Mouse (Mus musculus): ENCODE results near the gene Grik3. TPM values are rescaled to one million over a fixed set of nuclear protein-coding genes. Genes with fewer than 3 reads are reported as not detected.

Gene Grik3
- polyA plus RNA-seq, 1 experiment, result 0.09 TPM

DNA sequence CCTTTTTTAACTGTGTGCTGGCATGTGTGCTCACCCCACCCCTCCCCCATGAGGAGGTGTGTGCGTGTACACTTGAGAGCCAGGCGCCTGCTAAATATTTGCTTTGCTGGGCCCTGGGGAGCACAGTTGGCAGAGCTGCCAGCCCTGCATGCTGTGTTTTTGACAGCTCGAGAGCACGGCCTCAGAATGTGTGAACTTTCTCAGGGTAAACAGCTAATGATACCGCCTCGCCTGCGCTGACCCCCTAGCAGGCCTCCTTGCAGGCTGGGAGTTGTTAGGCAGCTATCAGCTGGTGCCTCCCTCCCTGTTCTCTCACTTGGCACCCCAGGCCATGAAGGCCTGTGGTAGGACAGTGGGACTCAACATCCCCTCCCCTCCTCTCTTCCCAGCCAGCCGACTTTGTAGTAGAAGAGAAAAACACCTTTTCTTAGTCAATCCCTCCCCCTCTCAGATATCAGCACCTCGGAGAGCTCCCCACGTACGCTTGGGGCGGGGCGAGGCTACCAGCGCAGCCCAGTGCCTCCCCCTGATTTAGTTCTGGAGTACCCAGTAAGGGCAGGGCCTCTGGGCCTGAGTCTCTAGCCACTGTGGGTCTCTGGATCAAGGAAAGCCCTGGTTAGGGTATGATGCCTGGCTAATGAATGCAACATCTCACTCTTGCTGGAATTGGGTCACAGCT is 99.9 kb downstream of the Grik3 start:
- H3K27me3 ChIP-seq (replicated peaks; ENCODE audit: control insufficient read depth, insufficient read depth, low read length), result no peaks in the 10 kb centered on the region
- 6% methylated on average over 14 of the region's 14 CpGs for WGBS
- H3K27ac ChIP-seq (ENCODE audit: insufficient read depth, low read depth, low read length), result no peak overlapping the region
- TF ChIP-seq CTCF (conservative IDR thresholded peaks at IDR 0.05; ENCODE audit: insufficient read depth, insufficient read length, low read depth, low read length) (no peak), POLR2A (IDR thresholded peaks at IDR 0.05; ENCODE audit: low read depth, low read length) (no peak)
- no peak for DNase-seq
- no peaks in the 10 kb centered on the region for H3K4me1 ChIP-seq (ENCODE audit: control insufficient read depth, insufficient read depth, low read length)
- no peaks in the 10 kb centered on the region for H3K36me3 ChIP-seq (ENCODE audit: control insufficient read depth, insufficient read depth, low read length)
- no peak overlapping the region for H3K4me3 ChIP-seq (ENCODE audit: insufficient read depth, low read depth, low read length)

DNA sequence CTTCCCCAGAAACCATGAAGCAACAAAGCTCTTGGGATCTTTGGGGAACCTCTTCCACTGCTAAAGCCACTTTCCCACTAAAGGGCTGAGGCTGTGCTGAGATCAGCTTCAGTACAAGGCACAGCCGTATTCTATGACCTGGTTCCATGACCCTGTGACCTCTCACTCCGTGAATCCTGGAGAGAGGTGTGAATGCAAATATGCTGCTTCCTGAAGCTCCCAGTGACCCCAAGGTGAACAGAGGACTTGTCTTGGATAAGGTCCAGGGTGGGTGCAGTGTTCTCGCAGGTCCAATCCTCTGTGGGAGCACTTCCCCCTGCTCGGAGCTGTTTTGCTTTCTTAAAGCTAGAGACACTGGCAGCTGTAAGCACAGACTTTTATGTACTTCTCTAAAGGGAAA is 102.2 kb downstream of the Grik3 start:
- no peak for DNase-seq
- Histone ChIP-seq H3K36me3 (ENCODE audit: control insufficient read depth, insufficient read depth, low read length) (no peaks in the 10 kb centered on the region), H3K27ac (ENCODE audit: insufficient read depth, low read depth, low read length) (no peak overlapping the region), H3K4me3 (ENCODE audit: insufficient read depth, low read depth, low read length) (no peak overlapping the region), H3K4me1 (ENCODE audit: control insufficient read depth, insufficient read depth, low read length) (no peaks in the 10 kb centered on the region), H3K27me3 (replicated peaks; ENCODE audit: control insufficient read depth, insufficient read depth, low read length) (no peaks in the 10 kb centered on the region)
- TF ChIP-seq POLR2A (IDR thresholded peaks at IDR 0.05; ENCODE audit: low read depth, low read length) (no peak), CTCF (conservative IDR thresholded peaks at IDR 0.05; ENCODE audit: insufficient read depth, insufficient read length, low read depth, low read length) (no peak)
- WGBS, result 12% methylated on average over 4 of the region's 4 CpGs

DNA sequence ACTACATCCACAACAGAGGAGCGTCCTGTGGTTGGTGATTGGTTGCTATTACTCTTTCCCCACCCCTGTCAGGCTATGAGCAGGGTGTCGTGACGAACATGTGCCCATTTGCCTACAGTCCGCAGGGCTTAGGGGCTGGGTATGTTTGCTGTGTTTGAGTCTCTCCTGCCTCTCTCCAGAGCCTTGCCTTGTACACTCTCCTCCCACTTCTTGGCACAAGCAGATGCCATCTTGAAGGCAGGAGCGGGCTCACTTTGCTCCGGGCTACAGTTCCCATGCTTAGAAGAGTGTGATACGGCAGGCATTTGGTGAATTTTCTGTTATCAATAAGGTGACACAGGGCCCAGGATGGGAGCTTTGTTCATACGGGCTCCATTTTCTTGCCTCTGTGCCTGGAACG is 104.5 kb downstream of the Grik3 start:
- Histone ChIP-seq H3K36me3 (ENCODE audit: control insufficient read depth, insufficient read depth, low read length) (no peaks in the 10 kb centered on the region), H3K27ac (ENCODE audit: insufficient read depth, low read depth, low read length) (no peak overlapping the region), H3K27me3 (replicated peaks; ENCODE audit: control insufficient read depth, insufficient read depth, low read length) (no peaks in the 10 kb centered on the region), H3K4me3 (ENCODE audit: insufficient read depth, low read depth, low read length) (no peak overlapping the region), H3K4me1 (ENCODE audit: control insufficient read depth, insufficient read depth, low read length) (no peaks in the 10 kb centered on the region)
- TF ChIP-seq POLR2A (IDR thresholded peaks at IDR 0.05; ENCODE audit: low read depth, low read length), result no peak
- no peak for TF ChIP-seq CTCF (conservative IDR thresholded peaks at IDR 0.05; ENCODE audit: insufficient read depth, insufficient read length, low read depth, low read length)
- no peak for DNase-seq
- WGBS, result 76% methylated on average over 9 of the region's 9 CpGs

DNA sequence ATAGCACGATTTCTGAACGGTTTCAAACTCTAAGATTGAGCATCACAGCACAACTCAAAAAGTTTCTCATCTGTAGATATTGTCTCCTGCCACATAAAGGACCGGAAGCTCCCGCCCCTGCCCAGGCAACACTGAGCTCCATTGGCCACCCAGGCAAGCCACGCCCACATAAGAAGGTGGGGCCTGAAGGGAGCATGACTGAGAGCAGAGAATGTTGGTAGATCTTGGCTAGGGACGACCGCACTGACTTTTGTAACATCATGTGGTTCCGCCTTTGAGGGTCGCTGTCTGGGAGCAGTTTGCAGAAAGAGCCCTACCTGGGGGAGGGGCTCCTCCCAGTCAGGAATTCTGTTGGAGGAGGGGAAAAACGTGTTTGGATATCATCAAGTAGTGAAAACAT is 108.2 kb downstream of the Grik3 start:
- H3K36me3 ChIP-seq (ENCODE audit: control insufficient read depth, insufficient read depth, low read length), result no peaks in the 10 kb centered on the region
- WGBS, result 47% methylated on average over 10 of the region's 10 CpGs
- H3K27ac ChIP-seq (ENCODE audit: insufficient read depth, low read depth, low read length), result no peak overlapping the region
- TF ChIP-seq CTCF (conservative IDR thresholded peaks at IDR 0.05; ENCODE audit: insufficient read depth, insufficient read length, low read depth, low read length) (no peak), POLR2A (IDR thresholded peaks at IDR 0.05; ENCODE audit: low read depth, low read length) (no peak)
- DNase-seq, result no peak
- no peaks in the 10 kb centered on the region for H3K4me1 ChIP-seq (ENCODE audit: control insufficient read depth, insufficient read depth, low read length)
- no peak overlapping the region for H3K4me3 ChIP-seq (ENCODE audit: insufficient read depth, low read depth, low read length)
- no peaks in the 10 kb centered on the region for H3K27me3 ChIP-seq (replicated peaks; ENCODE audit: control insufficient read depth, insufficient read depth, low read length)

DNA sequence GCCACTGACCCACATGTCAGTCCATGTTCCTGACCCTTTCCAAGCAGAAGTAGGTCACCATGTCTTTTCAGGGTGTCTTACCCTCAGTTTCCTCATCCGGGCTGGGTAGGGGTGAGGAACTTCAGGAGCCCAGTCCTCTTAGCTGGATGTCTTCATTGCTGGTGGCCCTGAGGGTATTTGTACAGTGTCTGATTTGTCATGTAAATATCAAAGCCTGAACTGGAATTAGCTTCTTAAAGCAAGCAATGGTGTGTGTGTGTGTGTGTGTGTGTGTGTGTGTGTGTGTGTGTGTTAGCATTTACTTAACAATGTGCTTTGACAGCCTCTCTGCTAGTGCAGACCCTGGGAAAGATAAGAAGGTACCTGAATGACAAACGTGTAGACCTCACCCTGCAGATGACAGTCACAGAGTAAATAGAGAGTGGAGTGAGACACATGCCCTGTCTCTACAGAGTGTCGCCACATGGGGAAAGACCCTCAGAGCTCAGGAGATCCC is 109.1 kb downstream of the Grik3 start:
- H3K4me1 ChIP-seq (ENCODE audit: control insufficient read depth, insufficient read depth, low read length), result no peaks in the 10 kb centered on the region
- DNase-seq, result no peak
- TF ChIP-seq CTCF (conservative IDR thresholded peaks at IDR 0.05; ENCODE audit: insufficient read depth, insufficient read length, low read depth, low read length), result no peak
- no peak for TF ChIP-seq POLR2A (IDR thresholded peaks at IDR 0.05; ENCODE audit: low read depth, low read length)
- no peak overlapping the region for H3K27ac ChIP-seq (ENCODE audit: insufficient read depth, low read depth, low read length)
- H3K27me3 ChIP-seq (replicated peaks; ENCODE audit: control insufficient read depth, insufficient read depth, low read length), result no peaks in the 10 kb centered on the region
- no peak overlapping the region for H3K4me3 ChIP-seq (ENCODE audit: insufficient read depth, low read depth, low read length)
- no peaks in the 10 kb centered on the region for H3K36me3 ChIP-seq (ENCODE audit: control insufficient read depth, insufficient read depth, low read length)
- 65% methylated on average over 3 of the region's 3 CpGs for WGBS

DNA sequence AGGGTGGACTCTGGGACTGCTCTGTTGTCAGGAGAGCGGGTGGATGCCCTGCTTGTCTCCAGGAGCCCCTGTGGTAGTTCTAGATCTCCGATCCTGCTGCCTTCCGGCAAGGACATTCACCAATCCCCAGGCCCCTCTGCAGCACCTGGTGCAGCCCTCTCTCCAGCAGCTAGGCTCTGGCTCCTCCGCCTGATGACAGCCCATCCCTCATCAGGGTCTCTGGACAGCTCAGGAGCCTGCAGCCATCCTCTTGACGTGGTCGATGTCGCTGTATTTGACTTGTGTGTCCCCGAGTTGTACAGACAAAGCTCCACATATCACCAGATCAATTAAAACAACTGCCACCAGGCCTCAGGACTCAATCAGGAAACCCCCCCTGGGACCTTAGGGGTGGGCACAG is 110.1 kb downstream of the Grik3 start:
- no peaks in the 10 kb centered on the region for H3K36me3 ChIP-seq (ENCODE audit: control insufficient read depth, insufficient read depth, low read length)
- H3K4me1 ChIP-seq (ENCODE audit: control insufficient read depth, insufficient read depth, low read length), result no peaks in the 10 kb centered on the region
- H3K27ac ChIP-seq (ENCODE audit: insufficient read depth, low read depth, low read length), result no peak overlapping the region
- no peak overlapping the region for H3K4me3 ChIP-seq (ENCODE audit: insufficient read depth, low read depth, low read length)
- no peak for TF ChIP-seq CTCF (conservative IDR thresholded peaks at IDR 0.05; ENCODE audit: insufficient read depth, insufficient read length, low read depth, low read length)
- TF ChIP-seq POLR2A (IDR thresholded peaks at IDR 0.05; ENCODE audit: low read depth, low read length), result no peak
- no peaks in the 10 kb centered on the region for H3K27me3 ChIP-seq (replicated peaks; ENCODE audit: control insufficient read depth, insufficient read depth, low read length)
- DNase-seq, result no peak
- 74% methylated on average over 8 of the region's 8 CpGs for WGBS

DNA sequence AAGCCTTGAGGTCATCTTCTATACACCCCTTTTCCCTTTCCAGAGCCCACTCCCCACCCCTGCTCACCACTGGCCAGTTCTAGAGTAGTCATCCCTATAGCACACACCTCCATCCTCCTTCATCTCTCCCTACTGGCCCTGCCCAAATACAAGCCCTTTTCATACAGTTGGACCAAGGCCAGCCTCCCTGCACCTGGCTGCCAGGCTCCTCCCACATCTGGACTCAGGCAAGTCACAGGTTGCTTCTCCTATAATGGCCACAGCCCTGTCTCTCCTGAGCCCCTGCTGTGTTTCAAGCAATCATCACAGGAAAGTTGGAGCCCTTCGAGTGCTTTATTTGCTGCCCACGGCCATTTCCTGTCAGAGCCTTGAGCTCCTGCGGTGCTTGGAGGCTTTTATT is 110.8 kb downstream of the Grik3 start:
- Histone ChIP-seq H3K27ac (ENCODE audit: insufficient read depth, low read depth, low read length) (no peak overlapping the region), H3K27me3 (replicated peaks; ENCODE audit: control insufficient read depth, insufficient read depth, low read length) (no peaks in the 10 kb centered on the region), H3K4me3 (ENCODE audit: insufficient read depth, low read depth, low read length) (no peak overlapping the region), H3K4me1 (ENCODE audit: control insufficient read depth, insufficient read depth, low read length) (no peaks in the 10 kb centered on the region), H3K36me3 (ENCODE audit: control insufficient read depth, insufficient read depth, low read length) (no peaks in the 10 kb centered on the region)
- TF ChIP-seq CTCF (conservative IDR thresholded peaks at IDR 0.05; ENCODE audit: insufficient read depth, insufficient read length, low read depth, low read length) (no peak), POLR2A (IDR thresholded peaks at IDR 0.05; ENCODE audit: low read depth, low read length) (no peak)
- whole genome bisulfite sequencing, result 13% methylated on average over 3 of the region's 3 CpGs
- no peak for DNase-seq
